Mouse (Mus musculus) CD4-positive, CD25-positive, alpha-beta regulatory T cell, adult 2 months (primary cell): Measurements from ENCODE around the gene Cpsf6.

Experiments used
- DNase-seq: peaks from one replicate; pipeline ENCODE4 v3.0.0-alpha.2; 2012; ENCODE audit warnings: low read depth, low spot score

Gene Cpsf6

DNA sequence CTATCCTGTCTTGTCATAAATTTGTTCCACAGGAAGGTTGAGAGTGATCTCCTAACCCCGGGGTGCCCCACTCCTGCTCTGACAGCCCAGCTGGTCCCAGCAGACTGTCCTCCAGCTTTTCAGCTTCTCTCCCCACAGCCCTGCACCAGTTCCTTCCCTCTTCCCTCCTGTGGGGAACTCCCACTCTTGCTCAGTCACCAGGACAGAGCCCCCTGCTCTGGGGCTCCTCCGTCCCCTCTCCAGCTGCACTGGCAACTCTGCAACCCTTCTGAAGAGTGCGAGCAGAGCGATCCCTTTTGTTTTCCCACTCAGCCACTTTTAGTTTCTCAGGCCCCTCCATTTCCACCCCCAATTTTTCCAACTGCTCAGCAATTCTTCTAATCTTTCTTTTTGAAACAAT is 44.2 kb downstream of the Cpsf6 start:
- no peak for DNase-seq

DNA sequence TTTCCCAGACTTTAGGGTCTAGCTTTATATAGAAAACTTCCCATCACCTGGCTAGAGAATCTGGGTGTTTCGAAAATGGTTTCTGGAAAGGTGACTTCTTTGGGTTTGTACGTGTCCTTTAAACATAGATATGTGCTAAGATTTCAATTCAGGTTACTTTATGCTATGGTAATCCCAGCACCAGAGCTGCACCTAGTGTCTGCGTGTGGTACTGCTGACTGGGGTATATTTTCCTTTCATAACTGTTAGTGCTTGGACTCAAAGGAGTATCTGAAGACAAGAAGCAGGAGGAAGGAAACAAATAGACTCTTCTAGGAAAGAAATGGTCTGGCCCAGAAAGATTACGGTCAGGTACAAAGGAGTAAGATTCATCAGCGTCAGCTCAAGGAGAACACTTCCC is 49.3 kb downstream of the Cpsf6 start:
- DNase-seq = peak; percentile 38

DNA sequence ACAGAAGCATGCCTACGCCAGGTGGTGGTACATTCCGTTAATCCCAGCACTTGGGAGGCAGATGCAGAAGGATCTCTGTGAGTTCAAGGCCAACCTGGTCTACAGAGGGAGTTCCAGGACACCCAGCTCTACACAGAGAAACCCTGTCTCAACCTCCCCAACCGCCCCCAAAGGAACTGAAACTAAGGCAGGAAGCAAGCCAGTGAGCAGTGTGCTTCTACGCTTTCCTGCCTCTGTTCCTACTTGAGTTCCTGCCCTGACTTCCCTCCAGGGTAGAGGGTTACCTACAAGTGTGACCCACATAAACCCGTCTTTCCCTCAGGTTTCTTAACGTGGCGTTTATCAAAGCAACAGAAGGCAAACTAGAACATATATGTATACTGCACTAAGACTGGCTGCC is 56.0 kb downstream of the Cpsf6 start:
- DNase-seq = no peak

DNA sequence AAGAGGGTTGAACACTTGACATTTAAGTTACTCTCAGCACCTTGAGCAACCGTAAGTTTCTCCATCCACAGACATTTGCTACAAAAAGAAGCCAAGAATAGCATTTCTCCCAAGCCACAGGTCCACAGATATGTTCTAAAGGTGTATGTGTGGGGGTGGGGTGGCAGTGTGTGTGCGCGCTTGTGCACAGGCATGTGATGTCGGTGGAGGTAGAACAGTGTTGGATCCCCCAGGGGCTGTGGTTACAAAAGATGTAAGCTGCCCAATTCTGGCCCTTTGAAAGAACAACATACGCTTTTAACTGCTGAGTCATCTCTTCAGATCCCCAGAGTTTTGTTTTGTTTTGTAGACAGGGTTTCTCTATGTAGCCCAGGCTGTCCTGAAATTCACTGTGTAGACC is 57.2 kb downstream of the Cpsf6 start:
- no peak for DNase-seq

DNA sequence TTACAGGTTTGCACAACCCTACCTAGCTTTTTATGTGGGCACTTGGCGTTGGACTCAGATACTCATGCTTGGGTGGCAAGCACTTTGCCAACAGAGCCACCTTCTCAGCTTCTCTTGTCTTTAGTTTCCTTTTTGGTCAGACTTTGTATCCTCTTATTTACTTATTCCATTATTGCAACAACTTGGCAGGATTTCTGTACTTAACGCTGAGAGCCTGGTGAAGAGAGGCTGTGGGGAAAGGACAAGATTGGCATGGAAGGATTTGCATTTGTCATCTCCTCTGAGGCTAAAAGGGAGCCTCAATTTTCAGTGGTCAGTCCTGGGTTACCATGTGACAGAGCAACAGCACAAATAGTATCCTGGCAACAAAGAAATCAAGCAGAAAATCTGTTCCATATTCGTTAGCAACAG is 59.2 kb downstream of the Cpsf6 start:
- DNase-seq = no peak

DNA sequence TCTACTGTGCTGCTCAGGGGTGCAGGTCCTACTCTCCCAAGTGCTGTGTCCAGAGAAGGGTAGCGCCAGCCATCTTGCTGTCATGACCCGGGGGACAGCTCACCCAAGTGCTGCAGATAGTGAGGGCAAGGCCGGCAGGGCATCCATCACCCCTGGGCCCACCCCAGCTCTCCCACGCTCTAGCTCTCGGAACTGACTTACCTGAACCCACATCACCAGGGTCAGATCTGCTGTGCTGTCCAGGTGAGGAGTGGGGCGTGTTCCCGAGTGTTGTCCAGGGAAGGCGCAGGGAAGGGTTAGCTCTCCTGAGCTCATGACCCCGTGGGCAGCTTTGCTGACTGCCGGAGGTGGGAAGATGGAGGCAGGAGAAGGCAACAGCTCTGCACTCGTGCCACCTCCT is 63.4 kb downstream of the Cpsf6 start:
- no peak for DNase-seq

DNA sequence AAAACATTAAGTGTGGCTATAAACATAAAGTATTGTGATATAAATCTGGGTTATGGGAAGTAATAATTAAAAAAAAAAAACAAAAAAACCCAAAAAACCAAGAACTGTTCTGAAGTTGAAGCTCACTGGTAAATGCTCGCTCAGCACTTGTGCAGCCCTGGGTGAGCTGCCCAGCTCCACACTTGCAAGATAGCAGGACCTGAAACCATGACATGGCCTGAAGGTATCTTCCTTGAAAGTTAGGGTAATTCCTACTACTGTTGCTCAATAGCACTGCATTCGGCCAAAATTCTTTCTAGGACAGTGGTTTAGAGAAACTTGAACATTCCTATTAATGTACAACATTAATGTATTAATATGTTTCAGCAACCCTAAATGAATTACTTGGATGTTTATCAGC is 66.7 kb downstream of the Cpsf6 start:
- DNase-seq = no peak

DNA sequence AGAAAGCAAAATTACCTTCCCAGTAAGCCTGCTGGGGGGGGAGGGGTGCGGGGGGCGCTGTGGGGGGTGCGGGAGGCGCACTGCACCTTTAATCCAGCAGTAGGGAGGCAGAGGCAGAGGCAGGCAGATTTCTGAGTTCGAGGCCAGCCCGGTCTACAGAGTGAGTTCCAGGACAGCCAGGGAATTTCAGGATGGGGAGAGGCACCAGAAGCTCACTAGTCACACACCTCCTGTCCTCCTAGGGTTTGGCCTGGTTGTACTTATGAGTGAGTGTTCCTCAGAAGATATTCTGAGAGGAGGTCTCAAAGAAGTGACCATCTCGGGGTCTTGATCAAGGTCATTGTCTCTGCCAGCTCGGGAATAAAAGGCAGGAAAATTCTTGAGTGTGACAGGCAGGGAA is 67.6 kb downstream of the Cpsf6 start:
- DNase-seq = no peak

DNA sequence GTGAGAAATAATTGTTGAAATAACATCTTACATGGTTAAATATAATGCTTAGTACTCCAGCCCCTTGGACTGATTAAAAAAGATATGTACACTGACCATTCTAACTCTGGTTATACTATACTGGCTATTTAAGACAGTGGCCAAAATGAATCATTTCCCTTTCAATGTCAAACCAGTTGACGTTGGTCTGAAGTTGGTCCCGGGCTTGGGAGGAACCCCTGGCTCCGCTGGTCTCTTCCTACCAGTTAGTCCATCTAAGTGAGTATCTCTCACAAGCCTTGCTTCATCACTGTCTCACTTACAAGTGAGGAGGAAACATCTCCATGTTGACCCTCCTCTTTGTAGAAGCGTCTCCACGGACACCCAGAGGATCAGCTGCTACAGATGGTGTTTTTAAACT is 75.4 kb downstream of the Cpsf6 start:
- no peak for DNase-seq

DNA sequence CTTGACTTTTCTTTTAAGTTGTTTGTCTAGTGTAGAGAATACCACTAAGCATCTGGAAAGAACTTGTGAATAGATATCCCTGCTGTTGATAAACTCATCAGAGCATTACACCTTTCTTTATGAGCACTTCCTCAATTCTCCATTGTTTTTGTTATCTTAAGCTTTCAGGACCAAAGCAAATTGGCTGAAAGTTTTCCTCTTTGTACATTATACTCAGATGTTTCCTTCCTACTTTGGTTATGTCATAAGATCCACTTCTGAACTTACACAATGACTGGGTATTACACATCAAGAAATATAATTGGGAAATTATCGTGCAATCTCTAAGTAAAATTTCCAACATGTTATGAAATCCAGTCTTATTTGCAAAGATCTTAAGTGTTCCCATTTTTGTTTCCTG is 78.1 kb downstream of the Cpsf6 start:
- no peak for DNase-seq

DNA sequence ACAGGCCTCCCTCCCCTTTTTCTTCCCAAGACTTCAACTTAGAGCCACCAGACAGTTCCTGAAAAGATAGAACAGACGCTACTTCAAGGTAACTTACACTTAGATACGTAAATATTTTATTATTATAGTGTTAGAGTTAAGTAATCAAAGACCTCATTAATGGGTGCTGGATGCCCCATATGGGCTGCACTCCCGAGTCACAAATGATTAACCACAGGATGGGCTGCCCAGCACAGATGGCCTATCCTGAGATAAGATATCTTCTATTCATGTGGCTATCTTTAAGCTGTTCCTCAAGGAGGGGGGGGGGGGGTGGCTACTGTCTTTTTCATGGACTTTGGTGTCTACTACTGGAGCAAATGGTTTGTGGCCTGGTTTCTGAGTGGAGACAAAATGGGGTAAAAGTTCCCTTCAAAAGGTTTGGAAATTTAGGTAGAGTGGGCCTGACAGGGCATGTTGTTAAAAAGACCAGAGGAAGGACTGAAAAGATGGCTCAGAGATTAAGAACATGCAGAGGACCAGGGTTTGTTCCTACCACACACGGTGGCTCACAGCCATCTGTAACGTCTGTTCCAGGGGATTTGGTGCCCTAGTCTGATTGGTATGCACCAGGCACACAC is 79.8 kb downstream of the Cpsf6 start:
- no peak for DNase-seq

DNA sequence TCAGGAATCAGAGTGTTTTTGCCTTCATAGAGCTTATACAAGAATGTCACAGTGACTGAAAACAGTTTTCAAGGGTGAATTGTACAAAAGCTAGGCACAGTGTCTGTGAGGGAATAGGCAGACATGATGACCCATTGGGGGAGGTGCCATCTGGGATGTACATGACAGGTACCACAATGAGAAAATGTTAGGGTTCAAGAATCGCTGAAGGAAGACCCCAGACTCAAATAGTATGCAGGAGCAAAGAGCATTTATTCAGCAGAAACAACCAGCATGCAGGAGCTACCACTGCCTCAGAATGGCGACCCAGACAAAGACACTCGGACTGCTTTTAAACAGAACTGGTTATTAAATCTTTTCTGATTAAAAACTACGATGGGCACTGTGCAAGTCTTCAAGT is 80.7 kb downstream of the Cpsf6 start:
- DNase-seq = no peak

DNA sequence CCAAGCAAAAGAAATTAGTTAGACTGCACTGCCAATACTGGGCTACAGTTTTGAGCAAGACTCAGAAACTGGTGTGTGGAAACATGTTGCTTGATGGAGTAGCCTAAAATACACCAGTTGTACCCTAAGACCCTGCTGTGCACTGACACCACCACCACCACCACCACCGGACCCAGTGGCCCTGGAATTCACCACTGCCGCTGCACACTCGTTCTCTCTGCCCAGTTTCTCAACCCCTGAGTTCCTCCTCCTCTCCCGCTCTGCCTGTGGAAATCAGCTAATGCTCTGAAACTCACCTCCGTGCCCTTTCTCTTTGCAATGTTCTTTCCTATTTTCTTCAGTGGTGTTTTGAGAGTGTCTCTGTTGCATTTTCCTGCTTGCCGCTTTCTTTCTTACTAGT is 81.5 kb downstream of the Cpsf6 start:
- no peak for DNase-seq
